Mouse (Mus musculus) cerebellum, postnatal 25 days (tissue): ENCODE results near the gene Ints1.
"Not testable (repeated sequence)": the region's sequence is repeated elsewhere in the genome, so short reads cannot be mapped to it uniquely, and the experiment has no call there.

Source experiments
- DNase-seq, 2 experiments: peaks; one replicate each; pipeline ENCODE4 v3.0.0; 2021; ENCODE audit warnings: mixed read lengths in 2 of 2

Ints1 gene

GRCm38 (mm10) chr5:139750535-139750934 is 24.9 kb downstream of the Ints1 start:
- DNase-seq, result peak; percentile 76 to 81

- peak in 1 of 2 experiments; percentile 63 for DNase-seq
Observed at GRCm38 (mm10) chr5:139749413-139750125, 25.9 kb downstream of the Ints1 start.

GRCm38 (mm10) chr5:139745771-139746170 is 29.7 kb downstream of the Ints1 start:
- DNase-seq, result peak; percentile 52 to 72

GRCm38 (mm10) chr5:139742640-139743039 is 32.8 kb downstream of the Ints1 start:
- DNase-seq, result not testable (repeated sequence)

- DNase-seq, result no peak
Observed at GRCm38 (mm10) chr5:139738592-139739315, 36.7 kb downstream of the Ints1 start.

- no peak for DNase-seq
Observed at GRCm38 (mm10) chr5:139737841-139738591, 37.5 kb downstream of the Ints1 start.

- DNase-seq, result no peak
Observed at GRCm38 (mm10) chr5:139736504-139736940, 39.0 kb downstream of the Ints1 start.

GRCm38 (mm10) chr5:139735677-139736503 is 39.6 kb downstream of the Ints1 start, which contains the start of gene Micall2:
Micall2 (minus strand) TSS chr5:139736336.
- peak; percentile 70 to 86 for DNase-seq

- DNase-seq, result no peak
Observed at GRCm38 (mm10) chr5:139734746-139735145, 40.7 kb downstream of the Ints1 start.

GRCm38 (mm10) chr5:139734016-139734415 is 41.5 kb downstream of the Ints1 start:
- DNase-seq, result no peak

- DNase-seq, result no peak
Observed at GRCm38 (mm10) chr5:139732634-139733107, 42.8 kb downstream of the Ints1 start.

- peak; percentile 41 to 51 for DNase-seq
Observed at GRCm38 (mm10) chr5:139730712-139731486, 44.6 kb downstream of the Ints1 start.

GRCm38 (mm10) chr5:139727261-139727660 is 48.2 kb downstream of the Ints1 start:
- no peak for DNase-seq

- DNase-seq, result no peak
Observed at GRCm38 (mm10) chr5:139726186-139726585, 49.3 kb downstream of the Ints1 start.

GRCm38 (mm10) chr5:139724336-139725116 is 50.9 kb downstream of the Ints1 start:
- no peak for DNase-seq

GRCm38 (mm10) chr5:139723113-139723512 is 52.4 kb downstream of the Ints1 start:
- DNase-seq, result no peak

GRCm38 (mm10) chr5:139722709-139723108 is 52.8 kb downstream of the Ints1 start:
- DNase-seq, result no peak

GRCm38 (mm10) chr5:139718949-139719348 is 56.5 kb downstream of the Ints1 start:
- DNase-seq, result no peak

- no peak for DNase-seq
Observed at GRCm38 (mm10) chr5:139718540-139718939, 56.9 kb downstream of the Ints1 start.

GRCm38 (mm10) chr5:139717723-139718122 is 57.8 kb downstream of the Ints1 start:
- DNase-seq, result peak; percentile 68 to 81
